Mouse (Mus musculus) ES-Bruce4 (cell line): ENCODE results near the gene Dnm1.

ENCODE experiments used
- CTCF ChIP-seq: IDR thresholded peaks from one replicate; pipeline ENCODE4 v1.8.1; 2011; ENCODE audit warnings: low read depth, low read length
- EP300 ChIP-seq: IDR thresholded peaks from 2 replicates; pipeline ENCODE4 v1.6.1; 2011; ENCODE audit warnings: low read depth, low read length; ENCODE audit not compliant: insufficient read depth
- POLR2A ChIP-seq: IDR thresholded peaks from one replicate; pipeline ENCODE4 v1.8.1; 2011; ENCODE audit warnings: low read length; ENCODE audit not compliant: insufficient read depth

- TF ChIP-seq CTCF (no peak), POLR2A (no peak), EP300 (no peak)
Measured at GRCm38 (mm10) chr2:32358381-32358780, 5.2 kb upstream of the Dnm1 start.
